Mouse (Mus musculus) thymus, postnatal 10 days (tissue): ENCODE results near the gene Gm9780.
"Not testable (repeated sequence)": the region's sequence is repeated elsewhere in the genome, so short reads cannot be mapped to it uniquely, and the experiment has no call there.

Source experiments
- DNase-seq, 2 experiments: peaks; one replicate each; pipeline ENCODE4 v3.0.0; 2021; ENCODE audit warnings: low spot score in 2 of 2

Gene Gm9780

DNA sequence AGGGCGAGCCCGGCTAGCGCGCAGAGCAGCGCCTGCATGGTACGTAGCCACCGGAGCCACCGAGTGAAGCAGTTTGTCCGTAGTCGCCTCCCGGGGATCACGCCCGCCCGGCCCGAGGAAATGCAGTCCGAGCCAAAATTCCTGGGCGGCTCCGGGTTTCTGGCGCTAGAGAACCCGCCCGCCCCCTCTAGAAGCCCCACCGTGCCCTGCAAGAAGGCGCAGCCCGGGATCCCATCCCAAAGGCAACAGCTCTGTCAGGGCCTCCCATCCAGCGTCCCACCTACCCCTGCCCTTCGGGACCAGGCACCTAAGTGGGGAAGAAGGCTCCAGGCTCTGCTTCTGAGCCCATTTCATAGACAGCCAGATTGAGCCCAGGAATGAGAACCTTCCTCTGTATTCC is at the start of gene Gm9780:
TSS of gene Gm9780 (minus strand) at position 101 of the 400 bp plus-strand sequence.
- DNase-seq = not testable (repeated sequence)

DNA sequence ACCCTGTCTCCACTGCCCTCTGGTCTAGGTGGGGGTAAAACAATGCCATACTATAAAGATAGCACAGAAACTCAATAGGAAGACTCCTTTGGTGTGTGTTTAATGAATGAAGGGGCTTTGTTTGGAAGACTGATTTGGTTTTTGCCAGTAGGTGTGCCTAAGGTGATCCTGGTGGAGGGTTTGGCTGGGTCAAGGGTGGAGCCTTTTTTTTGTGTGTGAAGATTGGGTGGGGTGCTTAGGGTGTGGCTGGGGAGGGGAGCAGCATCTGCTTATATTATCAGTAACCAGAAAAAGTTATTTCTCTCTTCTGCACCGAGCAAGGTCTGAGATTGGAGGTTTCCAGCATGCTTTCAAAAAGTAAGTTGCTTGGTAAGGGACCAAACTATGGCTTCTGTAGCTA is 39.5 kb upstream of the Gm9780 start, which contains the start of gene Cphx3:
TSS of gene Cphx3 (plus strand) at position 301 of the 400 bp plus-strand sequence.
- not testable (repeated sequence) for DNase-seq

DNA sequence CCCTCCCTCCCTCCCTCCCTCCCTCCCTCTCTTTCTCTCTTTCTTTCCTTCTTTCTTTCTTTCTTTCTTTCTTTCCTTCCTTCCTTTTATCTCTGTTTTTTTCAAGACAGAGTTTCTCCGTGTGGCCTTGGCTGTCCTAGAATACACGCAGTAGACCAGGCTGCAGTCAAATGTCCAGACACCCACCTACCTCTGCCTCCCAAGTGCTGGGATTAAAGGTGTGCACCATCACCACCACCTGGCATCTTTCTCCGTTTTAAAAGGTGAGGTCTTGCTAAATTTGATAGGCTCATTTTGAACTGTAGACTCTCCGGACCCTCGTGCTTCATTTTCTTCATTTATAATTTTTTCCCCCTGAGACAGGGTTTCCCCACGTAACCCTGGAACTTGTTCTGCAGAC is 38.7 kb upstream of the Gm9780 start, which contains the start of gene Cphx2:
TSS of gene Cphx2 (plus strand) at position 301 of the 400 bp plus-strand sequence.
- not testable (repeated sequence) for DNase-seq

DNA sequence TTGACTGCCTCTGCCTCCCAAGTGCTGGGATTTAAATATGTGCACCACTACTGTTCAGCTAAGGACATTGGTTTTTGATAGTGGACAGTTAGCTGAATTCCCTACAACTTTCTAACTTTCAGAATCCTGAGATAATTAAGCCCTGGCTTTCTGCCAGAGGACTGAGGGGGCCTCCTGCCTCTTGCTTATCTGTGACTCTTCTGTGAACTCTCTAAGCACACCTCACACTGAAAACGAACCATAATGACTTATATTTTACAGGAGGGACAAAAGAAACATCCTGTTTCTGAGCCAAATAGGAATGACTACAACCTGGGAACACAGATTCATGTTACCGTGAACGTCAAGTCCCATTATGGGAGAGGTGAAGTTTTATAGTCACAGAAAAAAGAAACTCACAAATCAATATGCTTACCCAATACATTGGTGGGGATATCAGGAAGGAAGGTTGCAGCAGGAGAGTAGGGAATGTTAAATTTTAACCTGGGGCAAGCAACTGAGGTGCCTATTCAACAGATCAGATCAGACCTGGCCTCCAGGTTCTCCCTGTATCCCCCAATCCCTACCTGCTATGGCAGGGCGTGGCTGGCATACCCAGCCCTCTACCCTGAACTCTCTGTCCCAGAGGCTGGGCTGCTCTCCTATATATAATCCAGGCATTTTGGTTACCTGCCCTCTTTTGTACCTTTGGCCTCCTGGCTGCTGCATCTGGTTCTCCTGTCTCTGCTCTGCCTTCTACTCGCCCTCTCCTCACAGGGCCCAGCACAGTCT is 34.3 kb upstream of the Gm9780 start:
- not testable (repeated sequence) for DNase-seq

DNA sequence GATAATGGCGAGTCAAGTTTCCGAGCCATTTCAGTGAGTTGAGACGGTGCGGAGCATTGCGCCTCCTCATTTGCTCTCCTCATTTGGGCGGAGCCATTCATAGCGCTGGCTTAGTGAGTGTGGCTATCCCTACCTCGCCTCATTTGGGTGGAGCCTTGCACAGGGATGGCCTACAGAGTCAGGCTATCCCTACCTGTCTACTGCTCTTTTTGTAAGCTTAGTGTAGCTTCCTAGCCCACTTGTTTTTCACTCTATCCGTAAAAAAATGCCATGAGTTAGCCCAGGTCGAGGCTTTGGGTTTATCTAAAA is 24.8 kb upstream of the Gm9780 start, which contains the start of gene Tmem254c:
TSS of gene Tmem254c (minus strand) at position 31 of the 309 bp plus-strand sequence.
- DNase-seq = not testable (repeated sequence)

DNA sequence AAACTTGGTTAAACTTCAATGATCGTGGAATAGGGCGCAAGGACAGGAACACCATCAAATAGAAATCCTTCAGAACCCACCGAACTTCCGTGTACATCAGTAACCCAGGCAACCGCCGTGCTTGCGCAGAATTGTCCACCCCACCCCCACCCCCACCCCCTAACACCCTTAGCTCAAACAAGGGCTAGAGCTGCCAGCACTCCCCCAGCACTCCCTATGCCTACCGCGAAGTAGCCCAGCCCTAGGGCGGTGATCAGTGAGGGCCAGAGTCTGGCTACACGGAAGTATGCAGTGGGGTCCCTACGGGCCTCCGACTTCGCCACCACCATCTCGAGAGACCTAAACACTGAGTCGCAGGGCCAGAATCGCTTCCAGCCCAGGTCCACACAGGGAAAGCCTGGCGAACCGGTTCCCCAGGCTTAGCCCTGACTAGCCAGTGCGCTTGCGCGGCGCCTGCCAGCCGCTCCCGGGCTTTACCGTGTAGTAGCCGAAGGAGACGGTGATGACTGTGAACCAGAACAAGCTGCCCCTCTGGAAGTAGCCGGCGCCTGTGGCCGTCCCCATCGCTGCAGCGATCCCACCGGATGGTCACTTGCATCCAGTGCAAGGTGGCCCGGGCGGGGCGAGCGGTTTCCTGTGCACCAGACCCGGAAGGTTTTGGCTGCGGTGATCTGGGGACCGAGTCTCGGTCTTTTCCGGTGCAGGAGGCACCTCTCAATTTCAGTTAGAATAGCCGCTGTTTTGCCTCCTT is 24.2 kb upstream of the Gm9780 start:
- DNase-seq = not testable (repeated sequence)

DNA sequence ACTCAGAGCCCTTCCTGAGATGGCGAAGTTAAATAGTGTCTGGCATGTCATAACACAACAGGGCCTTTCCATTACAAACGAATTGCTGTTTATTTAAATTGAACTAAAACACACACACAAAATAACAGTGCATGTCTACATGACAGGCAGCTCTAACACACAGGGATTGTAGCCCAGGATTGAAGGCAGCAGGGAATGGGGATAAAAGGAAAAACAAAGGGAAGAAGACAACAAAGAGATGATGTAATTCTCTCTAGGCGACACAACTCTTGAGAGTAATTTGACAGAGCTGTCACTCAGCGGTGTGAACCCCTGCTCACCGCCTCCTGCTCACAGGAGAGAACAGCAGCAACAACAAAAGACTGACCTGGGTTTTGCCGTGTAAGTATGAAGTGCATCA is 16.9 kb upstream of the Gm9780 start:
- DNase-seq = not testable (repeated sequence)

DNA sequence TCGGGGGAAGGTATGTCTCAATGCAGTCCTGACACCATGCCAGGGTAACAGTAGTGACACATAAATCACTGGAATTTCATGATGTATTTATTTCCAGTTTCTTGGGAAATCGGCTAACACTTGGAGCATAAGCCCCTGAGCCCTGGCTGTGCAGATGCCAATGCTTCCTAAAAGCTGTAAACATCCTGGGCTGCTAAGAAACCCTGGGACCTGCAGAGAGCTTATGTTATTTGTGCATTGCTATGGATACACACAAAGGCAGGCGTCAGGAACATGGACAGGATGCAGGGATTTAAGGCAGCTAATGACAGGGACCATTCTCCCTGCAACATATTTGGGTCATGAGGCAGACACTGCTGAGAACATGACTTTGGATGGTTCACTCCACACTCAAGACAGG is 15.7 kb upstream of the Gm9780 start:
- DNase-seq = not testable (repeated sequence)

DNA sequence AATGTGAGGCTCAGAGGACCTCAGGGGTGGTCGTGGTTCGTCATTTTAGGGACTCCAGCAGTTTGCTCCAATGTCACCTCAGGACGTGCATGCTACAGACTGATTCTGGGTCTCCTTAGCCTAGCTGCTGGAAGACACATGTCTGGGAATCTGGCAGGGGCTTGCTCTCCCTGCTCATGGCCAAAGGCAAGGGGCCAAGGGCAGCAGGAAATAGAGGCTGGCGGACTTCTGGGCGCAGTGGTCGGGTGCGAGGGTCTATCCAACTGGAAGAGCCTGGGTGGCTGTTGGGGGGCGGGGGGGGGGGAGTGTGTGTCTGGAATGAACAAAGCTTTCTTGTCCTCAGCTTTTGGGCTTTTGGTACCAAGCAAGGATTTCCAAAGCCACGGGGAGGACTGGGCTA is 6.3 kb upstream of the Gm9780 start:
- not testable (repeated sequence) for DNase-seq

DNA sequence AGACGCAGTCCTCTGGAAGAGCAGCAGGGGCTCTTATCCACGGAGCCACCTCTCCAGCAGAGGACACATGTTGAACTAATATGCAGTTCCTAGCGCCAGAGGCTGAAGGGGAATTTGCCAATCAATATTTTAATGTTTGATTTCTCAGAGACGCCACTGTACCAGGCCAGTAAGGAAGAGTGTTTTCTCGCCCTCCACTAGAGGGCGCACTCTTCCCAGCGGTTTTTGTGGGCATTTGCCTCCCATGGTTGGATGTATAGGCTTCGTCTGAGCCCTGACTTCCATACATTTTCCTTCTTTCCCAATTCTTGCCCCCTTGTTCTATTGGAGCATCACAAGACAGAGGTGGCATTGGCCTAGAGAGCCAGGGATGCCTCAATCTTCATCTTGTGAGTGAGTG is 4.5 kb upstream of the Gm9780 start:
- DNase-seq = not testable (repeated sequence)

DNA sequence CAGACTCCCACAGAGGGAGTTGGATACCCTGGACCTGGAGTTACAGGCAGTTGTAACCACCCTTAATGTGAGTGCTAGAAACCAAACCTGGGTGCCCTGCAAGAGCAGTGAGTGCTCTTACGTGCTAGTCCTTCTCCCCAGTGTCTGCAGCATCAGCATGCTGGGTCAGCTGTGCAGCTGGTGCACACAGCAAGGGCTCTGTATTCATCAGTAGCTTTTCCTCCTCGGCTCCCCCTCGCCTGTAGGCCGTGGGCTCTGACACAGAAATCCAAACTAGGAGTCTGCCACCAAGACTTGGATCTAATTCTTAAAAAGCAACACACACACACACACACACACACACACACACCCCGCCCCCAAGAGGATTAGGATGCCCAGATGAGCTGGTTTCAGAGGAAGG is 2.5 kb upstream of the Gm9780 start:
- DNase-seq = not testable (repeated sequence)

DNA sequence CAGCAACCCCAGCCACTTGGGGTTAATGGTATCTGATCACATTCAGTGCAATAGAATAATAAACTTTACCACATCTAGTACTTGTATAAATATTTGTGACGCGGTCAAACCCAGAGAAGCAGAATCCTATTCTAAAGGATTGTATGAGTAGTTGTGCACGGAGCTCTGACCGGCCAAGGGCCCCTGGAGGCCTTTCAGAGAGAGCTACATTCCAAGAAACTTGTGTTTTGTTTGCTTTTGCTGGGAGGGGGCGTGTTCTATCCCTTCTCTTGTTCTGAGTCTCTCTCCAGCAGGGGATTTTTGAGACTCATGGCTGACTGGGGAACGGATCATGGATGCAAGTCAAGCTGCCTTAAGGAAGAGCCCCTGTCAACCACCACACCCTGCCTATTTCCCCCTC is 7.1 kb downstream of the Gm9780 start:
- DNase-seq = not testable (repeated sequence)

DNA sequence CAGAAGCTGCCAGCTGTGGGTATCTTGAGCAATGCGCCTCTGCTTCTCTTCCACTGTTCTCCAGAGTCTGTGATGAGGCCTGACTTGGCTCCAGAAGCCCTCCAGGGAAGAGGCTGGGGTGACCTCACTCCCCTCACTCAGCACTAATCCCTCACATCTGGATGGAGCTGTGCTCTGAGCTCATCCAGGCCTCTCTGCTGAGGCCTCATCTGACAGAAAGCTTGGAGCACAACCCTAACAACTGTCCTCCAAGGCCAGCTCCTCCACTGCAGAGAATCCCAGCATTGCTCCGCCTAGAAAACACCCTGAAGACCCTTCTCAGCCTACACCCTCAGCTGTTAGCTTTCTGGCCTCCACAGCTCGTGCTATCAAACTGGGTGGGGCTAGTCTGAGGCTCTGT is 8.1 kb downstream of the Gm9780 start:
- not testable (repeated sequence) for DNase-seq

DNA sequence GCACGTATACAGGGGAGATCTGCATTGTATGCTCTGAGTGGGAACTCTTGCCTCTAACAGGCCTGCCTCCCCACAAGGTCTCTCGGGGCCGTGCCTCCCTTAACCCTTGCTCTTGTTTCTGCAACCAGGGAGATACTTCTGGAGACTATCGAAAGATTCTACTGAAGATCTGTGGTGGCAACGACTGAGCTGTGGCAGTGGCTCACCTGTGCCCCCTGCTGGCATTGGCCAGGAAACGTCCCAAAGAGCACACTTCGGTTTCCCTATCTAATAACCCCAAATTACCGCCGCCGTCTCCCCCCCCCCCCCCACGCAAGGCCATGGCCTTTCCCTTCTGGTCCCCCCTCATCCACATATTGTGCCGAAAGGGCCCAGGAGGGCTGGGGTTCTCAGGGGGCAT is 16.9 kb downstream of the Gm9780 start:
- not testable (repeated sequence) for DNase-seq

DNA sequence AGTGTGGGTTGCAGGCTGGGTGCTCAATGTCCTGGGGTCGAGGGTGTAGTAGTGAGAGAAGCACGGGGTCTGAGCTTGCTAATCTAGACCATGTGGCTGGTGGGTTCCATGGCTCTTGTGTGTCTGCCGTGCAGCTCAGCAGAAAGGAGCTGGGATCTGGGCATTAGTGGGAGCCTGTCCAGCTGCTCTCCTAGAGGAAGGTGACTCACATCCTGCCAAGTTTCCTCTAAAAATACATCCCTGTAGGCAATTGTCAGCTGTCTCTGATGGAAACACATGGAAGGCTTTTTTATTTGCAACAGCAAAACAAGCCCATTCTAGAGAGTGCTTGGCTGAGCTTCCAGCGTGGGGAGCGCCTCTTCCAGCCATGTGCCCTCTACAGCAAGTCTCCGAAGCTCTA is 19.7 kb downstream of the Gm9780 start:
- not testable (repeated sequence) for DNase-seq

DNA sequence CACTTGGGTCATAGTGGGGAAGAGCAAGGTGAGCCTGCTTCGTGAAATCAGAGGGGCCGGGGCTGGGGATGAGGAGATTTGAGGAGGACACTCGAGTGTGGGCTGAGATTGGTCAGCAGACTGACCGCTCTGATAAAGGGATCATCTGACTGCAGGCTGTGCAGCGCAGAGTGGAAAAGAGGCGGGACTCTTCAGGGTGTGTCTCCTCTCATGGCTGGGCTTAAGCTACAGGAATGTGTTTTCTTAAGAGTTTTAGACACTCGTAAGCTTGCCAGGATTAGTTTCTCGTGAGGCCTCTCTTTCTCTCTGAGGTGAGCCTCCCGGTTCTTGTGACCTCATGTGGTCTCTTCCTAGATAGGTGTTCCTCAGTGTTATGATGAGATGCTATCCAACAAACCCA is 21.0 kb downstream of the Gm9780 start:
- not testable (repeated sequence) for DNase-seq

DNA sequence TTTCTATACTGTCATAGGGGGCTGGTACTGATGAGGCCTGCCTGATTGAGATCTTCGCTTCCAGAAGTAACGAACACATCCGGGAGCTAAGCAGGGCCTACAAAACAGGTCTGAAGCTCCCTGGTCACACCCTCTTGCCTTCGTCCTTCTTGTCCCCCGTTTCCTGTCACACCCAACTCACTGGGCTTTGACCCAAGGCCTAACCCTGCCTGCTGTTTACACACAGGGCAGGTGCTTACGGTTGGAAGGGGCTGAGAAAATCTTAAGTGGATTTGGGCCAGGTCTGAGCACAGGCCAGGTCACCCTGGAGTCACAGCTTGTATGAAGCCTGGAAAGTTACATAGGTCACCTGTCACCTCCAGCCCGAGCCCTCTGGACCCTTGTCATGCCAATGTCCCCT is 26.1 kb downstream of the Gm9780 start:
- DNase-seq = not testable (repeated sequence)

DNA sequence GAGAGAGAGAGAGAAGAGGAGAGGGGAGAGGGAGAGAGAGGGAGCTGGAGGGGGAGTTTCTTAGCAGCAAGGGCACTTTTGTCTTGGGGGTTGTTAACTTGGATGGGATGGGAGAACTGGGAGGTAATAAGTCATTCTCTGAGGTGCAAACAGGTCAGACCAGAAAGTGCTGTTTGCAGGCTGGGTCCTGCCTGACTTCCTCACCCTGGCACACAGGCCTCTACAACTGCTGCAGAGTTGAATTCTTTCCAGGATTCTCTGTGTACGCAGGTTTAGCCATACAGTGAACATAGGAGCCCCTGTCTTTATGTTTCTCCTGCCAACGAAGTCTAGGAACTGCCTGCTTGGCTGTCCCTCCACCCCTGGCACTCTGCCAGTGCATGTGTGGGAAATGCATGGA is 35.0 kb downstream of the Gm9780 start:
- not testable (repeated sequence) for DNase-seq

DNA sequence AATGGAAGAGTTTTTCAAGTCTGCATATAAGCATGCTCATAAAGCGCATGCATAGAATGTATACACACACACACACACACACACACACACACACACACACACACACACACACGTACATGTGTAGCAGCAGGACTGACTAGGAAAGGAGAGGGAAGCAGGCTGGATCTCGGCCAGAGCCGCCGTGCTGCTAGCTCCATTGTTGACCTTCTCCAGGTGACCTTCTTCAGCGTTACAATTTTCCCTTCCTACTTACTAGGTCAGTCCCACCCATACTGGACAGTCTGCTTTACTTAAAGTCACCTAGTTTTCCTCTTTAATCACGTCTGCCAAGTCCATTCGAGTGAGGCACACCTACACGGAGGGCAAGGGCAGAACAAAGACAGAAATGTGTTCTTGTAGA is 60.6 kb downstream of the Gm9780 start:
- not testable (repeated sequence) for DNase-seq

DNA sequence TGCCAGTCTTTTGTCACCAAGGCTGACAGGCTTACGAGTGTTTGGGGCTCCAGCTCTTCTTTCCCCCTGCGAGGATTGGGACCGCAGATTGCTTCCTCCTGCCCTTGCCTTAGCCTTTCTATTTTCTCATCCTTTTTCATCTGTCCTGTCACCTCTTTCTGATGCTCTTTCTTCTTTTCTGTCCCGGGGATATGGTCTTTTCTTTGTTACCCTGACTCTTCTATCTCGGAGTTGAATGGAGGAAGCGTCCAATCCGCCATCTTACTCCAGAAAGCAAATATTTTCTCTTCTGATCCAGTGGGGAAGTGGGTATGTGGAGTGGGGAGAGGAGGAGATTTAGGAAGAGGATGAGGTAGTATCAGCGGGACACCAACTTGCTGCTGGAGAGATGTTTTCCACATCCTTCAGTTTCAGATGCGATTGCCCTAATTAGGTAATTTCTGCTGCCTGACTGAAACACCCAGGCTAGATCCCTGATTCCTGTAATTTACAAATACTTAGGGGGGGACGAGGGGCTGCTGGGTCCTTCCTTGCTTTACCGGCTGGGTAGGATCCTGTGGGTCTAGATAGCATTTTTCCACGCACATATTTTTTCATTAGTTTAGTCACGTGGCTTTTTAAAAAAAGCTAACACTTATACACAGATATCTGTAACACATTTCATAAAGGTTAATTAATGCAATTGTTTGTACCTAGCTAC is 63.1 kb downstream of the Gm9780 start:
- not testable (repeated sequence) for DNase-seq

DNA sequence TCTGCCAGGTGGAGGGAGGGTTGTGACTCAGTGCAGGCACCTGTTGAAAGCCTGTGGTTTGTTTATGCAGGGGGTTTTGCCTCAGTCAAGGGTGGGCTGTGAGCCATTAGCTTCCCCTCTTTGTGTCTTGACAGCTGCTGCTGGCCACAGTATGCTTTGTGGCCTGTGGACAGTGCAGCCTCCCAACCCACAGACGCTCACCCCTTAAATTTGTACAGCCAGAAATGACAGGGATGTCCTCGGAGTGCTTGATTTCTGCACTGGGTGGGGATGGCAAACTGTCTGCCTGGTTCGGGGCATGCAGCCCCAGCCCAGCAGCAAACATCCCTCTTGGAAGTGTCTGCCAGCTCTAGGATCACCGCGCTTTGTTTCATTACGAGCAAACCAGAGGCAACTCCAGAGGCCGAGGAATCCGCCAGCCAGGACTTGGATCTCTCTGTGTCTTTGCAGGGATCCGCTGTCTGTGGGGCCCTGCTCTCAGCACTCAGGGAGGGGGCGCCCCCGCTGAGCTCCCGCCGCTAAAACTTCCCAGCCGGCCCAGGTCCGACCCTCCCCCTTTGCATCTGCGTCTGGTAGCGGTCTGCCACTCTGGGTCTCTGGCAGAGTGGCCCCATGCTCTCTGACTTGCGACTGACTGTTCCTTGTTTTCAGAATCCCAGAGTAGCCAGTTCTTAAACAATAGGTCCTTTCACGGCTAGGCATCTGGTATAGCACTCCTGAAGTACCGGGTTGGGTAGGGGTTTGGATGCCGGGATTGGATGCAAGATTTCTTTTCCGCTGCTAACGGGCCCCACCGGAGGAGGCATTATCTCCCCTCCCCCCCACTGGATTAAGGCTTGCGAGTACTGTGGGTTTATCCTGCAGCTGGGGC is 63.9 kb downstream of the Gm9780 start, which contains the start of gene Duxbl1:
TSS of gene Duxbl1 (plus strand) at position 207 of the 871 bp plus-strand sequence.
- DNase-seq = not testable (repeated sequence)
